Mouse (Mus musculus) heart, embryonic 13.5 days (tissue): ENCODE data around the gene Pqlc3. TPM values are rescaled to one million over a fixed set of nuclear protein-coding genes. Genes with fewer than 3 reads are reported as not detected.

Source experiments
- ATAC-seq: fragments of 200-750 bp; cut with Nextera tagmentation; 2 replicates; pipeline ENCODE4 v1.8.0; 2017; ENCODE audit warnings: moderate TSS enrichment; ENCODE audit not compliant: insufficient number of reproducible peaks, low FRiP score, low TSS enrichment; ENCODE audit errors: extremely low read depth
- H3K27ac ChIP-seq: fragments of 300-500 bp; sonication (generic); replicated peaks from 2 replicates; pipeline ENCODE4 v1.5.1; 2015; ENCODE audit warnings: moderate library complexity, mild to moderate bottlenecking, inconsistent platforms
- H3K27me3 ChIP-seq: fragments of 300-500 bp; sonication (generic); replicated peaks from 2 replicates; pipeline ENCODE4 v1.6.1; 2015; ENCODE audit warnings: mild to moderate bottlenecking, inconsistent platforms
- H3K36me3 ChIP-seq: fragments of 300-500 bp; sonication (generic); 2 replicates; pipeline ENCODE4 v1.6.1; 2015; ENCODE audit warnings: mild to moderate bottlenecking, inconsistent platforms
- H3K4me1 ChIP-seq: fragments of 300-500 bp; sonication (generic); 2 replicates; pipeline ENCODE4 v1.6.1; 2015; ENCODE audit warnings: inconsistent platforms
- H3K4me2 ChIP-seq: fragments of 300-500 bp; sonication (generic); 2 replicates; pipeline ENCODE4 v1.6.1; 2015; ENCODE audit warnings: inconsistent platforms, mild to moderate bottlenecking, moderate library complexity
- H3K4me3 ChIP-seq: fragments of 300-500 bp; sonication (generic); 2 replicates; pipeline ENCODE4 v1.5.1; 2015; ENCODE audit warnings: moderate library complexity, mild to moderate bottlenecking, inconsistent platforms
- H3K9ac ChIP-seq: fragments of 300-500 bp; sonication (generic); 2 replicates; pipeline ENCODE4 v1.6.1; 2015; ENCODE audit warnings: inconsistent platforms, mild to moderate bottlenecking, moderate library complexity
- H3K9me3 ChIP-seq: fragments of 300-500 bp; sonication (generic); 2 replicates; pipeline ENCODE4 v1.6.1; 2016; ENCODE audit warnings: inconsistent platforms
- WGBS: fragments of 180-500 bp; shearing (Covaris S2); methylation state at CpG from one replicate; pipeline ENCODE4 v1.1.7; 2015; ENCODE audit warnings: mixed read lengths; 5-methylcytosine and 5-hydroxymethylcytosine counted together
- polyA plus RNA-seq: library from polyadenylated mRNA; unstranded; fragments of >200 nt; fragmentation: Nextera tagmentation; extraction: Ambion mirVana; gene quantifications from 2 replicates; pipeline ENCODE4 v1.2.1, GENCODE M21; 2015

Pqlc3 gene
- polyA plus RNA-seq, 1 experiment from 2014 or later, result 2.5 TPM

- Histone ChIP-seq H3K36me3 (peaks cover 73% of the 10 kb centered on the region), H3K27me3 (no peaks in the 10 kb centered on the region), H3K27ac (no peak overlapping the region), H3K4me3 (no peak overlapping the region), H3K9me3 (no peaks in the 10 kb centered on the region), H3K4me1 (no peaks in the 10 kb centered on the region), H3K4me2 (no peak overlapping the region), H3K9ac (no peak overlapping the region)
- 54% methylated on average over 1 of the region's 1 CpGs for WGBS
- ATAC-seq, result no peak
These were observed 41.4 kb downstream of the Pqlc3 start for GRCm38 (mm10) chr12:16958851-16959250.

- Histone ChIP-seq H3K27me3 (no peaks in the 10 kb centered on the region), H3K4me1 (no peaks in the 10 kb centered on the region), H3K36me3 (peaks cover 61% of the 10 kb centered on the region), H3K27ac (no peak overlapping the region), H3K9ac (no peak overlapping the region), H3K4me3 (no peak overlapping the region), H3K4me2 (no peak overlapping the region), H3K9me3 (no peaks in the 10 kb centered on the region)
- WGBS, result 90% methylated on average over 6 of the region's 6 CpGs
- no peak for ATAC-seq
These were observed 52.0 kb downstream of the Pqlc3 start for GRCm38 (mm10) chr12:16948239-16948638.

- Histone ChIP-seq H3K4me1 (no peaks in the 10 kb centered on the region), H3K9me3 (no peaks in the 10 kb centered on the region), H3K27ac (no peak overlapping the region), H3K36me3 (peaks cover 49% of the 10 kb centered on the region), H3K4me2 (no peak overlapping the region), H3K9ac (no peak overlapping the region), H3K27me3 (no peaks in the 10 kb centered on the region), H3K4me3 (no peak overlapping the region)
- 69% methylated on average over 3 of the region's 3 CpGs for WGBS
- ATAC-seq, result no peak
These were observed 58.2 kb downstream of the Pqlc3 start for GRCm38 (mm10) chr12:16941976-16942375.

Other genes with a start within 250 kb of the Pqlc3 start
- gene Greb1, start 199.5 kb downstream of the Pqlc3 start, polyA plus RNA-seq, result 0.44 and 1.1 TPM in 2 replicates
- 43.6 and 50.8 TPM in 2 replicates for gene E2f6, start 189.4 kb downstream of the Pqlc3 start, polyA plus RNA-seq
- gene Rock2, start 105.5 kb downstream of the Pqlc3 start, polyA plus RNA-seq, result 15.6 and 16.1 TPM in 2 replicates
- 0.23 TPM in 1 of 2 replicates, not detected in the other for gene 2410004P03Rik, start 11.3 kb upstream of the Pqlc3 start, polyA plus RNA-seq
- 0.41 and 0.43 TPM in 2 replicates for gene Kcnf1, start 176.5 kb upstream of the Pqlc3 start, polyA plus RNA-seq